Mouse (Mus musculus): Measurements from ENCODE around the gene Vmn2r114.
"Not testable (repeated sequence)": the region's sequence is repeated elsewhere in the genome, so short reads cannot be mapped to it uniquely, and the experiment has no call there.

Vmn2r114 gene

DNA sequence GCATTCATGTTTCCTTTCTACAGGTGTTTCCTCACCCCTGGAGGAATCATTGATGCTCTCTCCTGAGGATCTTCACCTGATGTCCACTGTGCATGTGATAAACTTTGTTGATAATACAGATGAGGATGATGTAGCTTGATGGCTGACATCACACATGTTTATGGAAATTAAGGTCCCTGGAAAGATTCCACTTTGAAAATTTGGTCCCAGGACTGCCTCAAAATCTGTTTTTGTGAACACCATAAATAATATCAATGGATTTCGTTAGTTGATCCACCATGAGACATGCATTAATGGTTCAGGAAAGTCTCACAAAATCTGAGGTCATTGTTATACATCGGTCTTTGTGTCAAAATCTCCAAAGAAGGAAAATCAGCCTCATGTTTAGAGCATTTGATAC is at the start of gene Vmn2r114:
Vmn2r114 (minus strand) TSS at position 101 of the 400 bp plus-strand sequence.
- DNase-seq (ENCODE audit: inconsistent age in 2 of 2, low spot score in 1 of 2) = not testable (repeated sequence)

GRCm38 (mm10) chr17:23351644-23352043 is 39.3 kb upstream of the Vmn2r114 start:
- DNase-seq (ENCODE audit: inconsistent age in 2 of 2, low spot score in 1 of 2) = no peak

DNA sequence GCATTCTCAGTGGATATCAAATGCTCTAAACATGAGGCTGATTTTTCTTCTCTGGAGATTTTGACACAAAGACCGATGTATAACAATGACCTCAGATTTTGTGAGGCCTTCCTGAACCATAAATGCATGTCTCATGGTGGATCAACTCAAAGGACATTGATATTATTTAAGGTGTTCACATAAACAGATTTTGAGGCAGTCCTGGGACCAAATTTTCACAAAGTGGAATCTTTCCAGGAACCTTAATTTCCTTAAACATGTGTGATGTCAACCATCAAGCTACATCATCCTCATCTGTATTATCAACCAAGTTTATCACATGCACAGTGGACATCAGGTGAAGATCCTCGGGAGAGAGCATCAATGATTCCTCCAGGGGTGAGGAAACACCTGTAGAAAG is 31.1 kb upstream of the Vmn2r114 start, which contains the start of gene Vmn2r115:
Vmn2r115 (plus strand) TSS at position 301 of the 400 bp plus-strand sequence.
- DNase-seq (ENCODE audit: inconsistent age in 2 of 2, low spot score in 1 of 2) = not testable (repeated sequence)

DNA sequence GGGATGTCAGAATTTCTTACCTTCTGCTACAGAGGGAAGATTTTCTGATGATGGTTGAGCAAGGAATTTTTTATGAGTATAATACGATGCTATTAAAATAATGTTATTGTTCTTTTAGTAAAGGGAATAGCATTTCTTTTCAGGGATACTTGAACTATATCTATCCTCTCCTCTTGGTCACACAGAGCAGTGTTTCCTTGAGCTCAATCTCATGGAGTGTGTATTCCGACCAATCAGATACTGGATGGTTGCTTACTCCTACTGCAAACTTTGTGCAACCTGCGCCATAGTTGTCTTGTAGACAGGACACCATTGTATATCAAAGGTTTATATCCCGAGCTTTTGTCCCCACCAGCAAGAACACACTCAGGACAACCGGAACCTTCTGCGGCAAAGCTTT is 18.3 kb upstream of the Vmn2r114 start:
- DNase-seq (ENCODE audit: inconsistent age in 2 of 2, low spot score in 1 of 2) = no peak

Measured in adrenal gland, adult (tissue).